Mouse (Mus musculus): ENCODE results near the gene Polr2e. TPM values are rescaled to one million over a fixed set of nuclear protein-coding genes. Genes with fewer than 3 reads are reported as not detected.

The Polr2e gene
- total and polyA plus RNA-seq, 2 experiments from 2014 or later, result 106 to 123 TPM

GRCm38 (mm10) chr10:80036832-80037231 is 2.8 kb downstream of the Polr2e start:
- no peak overlapping the region for H3K4me3 ChIP-seq (ENCODE audit: low read depth, low read length)
- no peaks in the 10 kb centered on the region for H3K9me3 ChIP-seq (replicated peaks; ENCODE audit: control insufficient read depth, low read length)
- ATAC-seq (ENCODE audit: insufficient read depth, low read depth) (no peak), DNase-seq (ENCODE audit: low spot score) (no peak)
- no peak overlapping the region for H3K9ac ChIP-seq (replicated peaks; ENCODE audit: low read depth, low read length)
- peaks cover 28% of the 10 kb centered on the region for H3K4me1 ChIP-seq (ENCODE audit: control insufficient read depth, insufficient read depth)
- no peaks in the 10 kb centered on the region for H3K27me3 ChIP-seq (ENCODE audit: control insufficient read depth, insufficient read depth, low read length)
- H3K36me3 ChIP-seq (replicated peaks; ENCODE audit: control insufficient read depth, insufficient read depth, low read length), result peaks cover 29% of the 10 kb centered on the region
- 80% methylated on average over 13 of the region's 13 CpGs for WGBS
- H3K4me2 ChIP-seq (ENCODE audit: low read depth, low read length), result no peak overlapping the region
- H3K27ac ChIP-seq (ENCODE audit: low read depth), result no peak overlapping the region
- TF ChIP-seq CTCF (IDR thresholded peaks at IDR 0.05; ENCODE audit: low read depth) (no peak), EP300 (IDR thresholded peaks at IDR 0.05; ENCODE audit: low read depth) (no peak)

DNA sequence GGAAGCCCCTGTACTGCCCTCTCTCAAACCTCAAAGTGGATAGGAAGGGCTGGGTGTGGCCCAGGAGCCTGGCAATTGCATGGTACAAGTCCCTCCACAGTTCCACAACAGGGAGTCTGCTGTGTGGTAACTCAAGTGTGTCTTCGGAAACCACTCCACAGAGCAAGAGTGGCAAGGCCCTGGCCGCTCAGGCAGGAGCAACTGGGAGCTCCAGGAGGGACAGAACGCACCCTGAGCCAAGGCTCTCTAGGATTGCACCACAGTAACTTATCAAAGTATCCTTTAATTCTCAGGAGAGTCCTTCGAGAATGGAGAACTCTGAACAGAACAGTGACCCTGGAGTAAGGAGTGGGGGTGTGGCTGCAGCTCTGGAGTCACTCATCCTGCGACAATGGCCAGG is 3.9 kb downstream of the Polr2e start:
- ATAC-seq (ENCODE audit: insufficient read depth, low read depth) (no peak), DNase-seq (ENCODE audit: low spot score) (no peak)
- Histone ChIP-seq H3K4me2 (ENCODE audit: low read depth, low read length) (no peak overlapping the region), H3K27ac (ENCODE audit: low read depth) (peak overlapping the region; percentile 79), H3K27me3 (ENCODE audit: control insufficient read depth, insufficient read depth, low read length) (no peaks in the 10 kb centered on the region), H3K9me3 (replicated peaks; ENCODE audit: control insufficient read depth, low read length) (no peaks in the 10 kb centered on the region), H3K9ac (replicated peaks; ENCODE audit: low read depth, low read length) (no peak overlapping the region), H3K4me3 (ENCODE audit: low read depth, low read length) (no peak overlapping the region), H3K4me1 (ENCODE audit: control insufficient read depth, insufficient read depth) (peaks cover 28% of the 10 kb centered on the region), H3K36me3 (replicated peaks; ENCODE audit: control insufficient read depth, insufficient read depth, low read length) (peaks cover 29% of the 10 kb centered on the region)
- no peak for TF ChIP-seq CTCF (IDR thresholded peaks at IDR 0.05; ENCODE audit: low read depth)
- no peak for TF ChIP-seq EP300 (IDR thresholded peaks at IDR 0.05; ENCODE audit: low read depth)
- 78% methylated on average over 5 of the region's 5 CpGs for WGBS

DNA sequence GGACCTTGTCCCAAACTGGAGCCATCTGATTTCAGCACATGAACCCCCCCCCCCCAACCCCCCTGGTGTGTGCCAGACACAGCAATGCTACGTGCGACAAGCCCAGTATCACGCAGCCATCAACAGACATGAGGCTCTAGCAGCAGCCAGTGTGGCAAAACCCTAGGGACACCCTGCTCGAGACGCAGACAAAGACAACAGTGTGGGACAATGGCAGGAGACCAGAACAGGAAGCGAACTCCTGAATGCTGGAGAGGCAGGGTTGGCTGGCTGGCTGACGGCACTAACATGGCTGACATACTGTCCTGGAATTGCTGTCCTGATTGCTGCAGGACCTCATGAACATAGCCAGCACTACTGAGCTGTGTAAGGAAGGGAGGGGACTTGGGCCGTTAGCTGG is 4.4 kb downstream of the Polr2e start:
- peak overlapping the region; percentile 79 for H3K27ac ChIP-seq (ENCODE audit: low read depth)
- 57% methylated on average over 8 of the region's 8 CpGs for WGBS
- TF ChIP-seq CTCF (IDR thresholded peaks at IDR 0.05; ENCODE audit: low read depth) (no peak), EP300 (IDR thresholded peaks at IDR 0.05; ENCODE audit: low read depth) (no peak)
- no peak overlapping the region for H3K9ac ChIP-seq (replicated peaks; ENCODE audit: low read depth, low read length)
- H3K9me3 ChIP-seq (replicated peaks; ENCODE audit: control insufficient read depth, low read length), result no peaks in the 10 kb centered on the region
- H3K4me2 ChIP-seq (ENCODE audit: low read depth, low read length), result no peak overlapping the region
- peaks cover 29% of the 10 kb centered on the region for H3K36me3 ChIP-seq (replicated peaks; ENCODE audit: control insufficient read depth, insufficient read depth, low read length)
- peaks cover 28% of the 10 kb centered on the region for H3K4me1 ChIP-seq (ENCODE audit: control insufficient read depth, insufficient read depth)
- no peaks in the 10 kb centered on the region for H3K27me3 ChIP-seq (ENCODE audit: control insufficient read depth, insufficient read depth, low read length)
- ATAC-seq (ENCODE audit: insufficient read depth, low read depth) (no peak), DNase-seq (ENCODE audit: low spot score) (no peak)
- H3K4me3 ChIP-seq (ENCODE audit: low read depth, low read length), result no peak overlapping the region

- Histone ChIP-seq H3K4me2 (ENCODE audit: low read depth, low read length) (no peak overlapping the region), H3K9ac (replicated peaks; ENCODE audit: low read depth, low read length) (no peak overlapping the region), H3K4me1 (ENCODE audit: control insufficient read depth, insufficient read depth) (peaks cover 25% of the 10 kb centered on the region), H3K27me3 (ENCODE audit: control insufficient read depth, insufficient read depth, low read length) (no peaks in the 10 kb centered on the region), H3K9me3 (replicated peaks; ENCODE audit: control insufficient read depth, low read length) (no peaks in the 10 kb centered on the region), H3K4me3 (ENCODE audit: low read depth, low read length) (no peak overlapping the region), H3K36me3 (replicated peaks; ENCODE audit: control insufficient read depth, insufficient read depth, low read length) (peaks cover 29% of the 10 kb centered on the region), H3K27ac (ENCODE audit: low read depth) (peak overlapping the region; percentile 77)
- ATAC-seq (ENCODE audit: insufficient read depth, low read depth) (peak; percentile 57), DNase-seq (ENCODE audit: low spot score) (no peak)
- TF ChIP-seq CTCF (IDR thresholded peaks at IDR 0.05; ENCODE audit: low read depth), result peak; percentile 71
- no peak for TF ChIP-seq EP300 (IDR thresholded peaks at IDR 0.05; ENCODE audit: low read depth)
- 23% methylated on average over 9 of the region's 9 CpGs for WGBS
These were observed 5.8 kb downstream of the Polr2e start for GRCm38 (mm10) chr10:80033511-80034391.

DNA sequence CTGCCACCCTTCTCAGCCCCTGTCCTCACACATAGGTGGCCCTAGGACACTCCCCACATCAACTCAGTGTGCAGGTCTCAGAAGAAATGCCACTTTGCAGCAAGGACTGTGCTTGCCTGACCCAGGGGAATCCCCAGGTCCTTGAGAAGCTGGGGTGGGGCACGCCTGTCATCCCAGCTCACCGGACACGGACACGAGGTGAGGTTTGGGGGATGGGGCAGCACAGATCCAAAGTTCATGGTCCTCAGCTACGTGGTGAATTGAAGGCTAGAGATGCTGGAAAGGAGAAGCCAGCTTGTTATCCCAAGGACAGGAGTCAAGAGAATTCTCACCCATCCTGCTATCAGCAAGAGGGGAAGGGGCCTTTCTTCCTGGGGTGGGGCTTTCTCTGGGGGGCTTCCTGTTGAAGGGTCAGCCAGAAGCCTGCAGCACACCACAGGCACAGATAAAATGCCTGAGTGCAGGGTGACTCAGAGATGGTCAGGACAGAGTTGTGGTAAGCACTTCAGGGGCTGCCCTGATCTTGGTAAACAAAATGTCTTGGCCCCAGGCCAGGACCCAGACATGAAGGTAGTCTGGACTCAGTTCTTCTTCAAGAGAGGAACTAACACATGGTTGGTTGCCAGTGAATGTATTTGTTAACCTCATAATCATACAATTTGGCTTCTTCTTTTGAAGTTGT is 6.7 kb downstream of the Polr2e start:
- peak overlapping the region; percentile 22; the same call in 1 of the 2 replicates for H3K4me2 ChIP-seq (ENCODE audit: low read depth, low read length)
- no peaks in the 10 kb centered on the region for H3K27me3 ChIP-seq (ENCODE audit: control insufficient read depth, insufficient read depth, low read length)
- H3K9ac ChIP-seq (replicated peaks; ENCODE audit: low read depth, low read length), result peak overlapping the region; percentile 30; the same call in 1 of the 2 replicates
- peaks cover 19% of the 10 kb centered on the region for H3K4me1 ChIP-seq (ENCODE audit: control insufficient read depth, insufficient read depth)
- H3K4me3 ChIP-seq (ENCODE audit: low read depth, low read length), result no peak overlapping the region
- H3K36me3 ChIP-seq (replicated peaks; ENCODE audit: control insufficient read depth, insufficient read depth, low read length), result peaks cover 25% of the 10 kb centered on the region
- TF ChIP-seq CTCF (IDR thresholded peaks at IDR 0.05; ENCODE audit: low read depth), result no peak
- no peak for TF ChIP-seq EP300 (IDR thresholded peaks at IDR 0.05; ENCODE audit: low read depth)
- 14% methylated on average over 5 of the region's 5 CpGs for WGBS
- H3K27ac ChIP-seq (ENCODE audit: low read depth), result peak overlapping the region; percentile 77
- DNase-seq (ENCODE audit: low spot score), result peak; percentile 51
- ATAC-seq (ENCODE audit: insufficient read depth, low read depth), result peak; percentile 52
- H3K9me3 ChIP-seq (replicated peaks; ENCODE audit: control insufficient read depth, low read length), result no peaks in the 10 kb centered on the region

All from heart, postnatal 0 days (tissue).